Mouse (Mus musculus) R1 (cell line): Measurements from ENCODE around the gene Fam173a.

Source experiments
- DNase-seq: peaks from one replicate; pipeline ENCODE4 v3.0.0-alpha.2; 2018; ENCODE audit warnings: low read depth, low spot score

Fam173a gene

GRCm38 (mm10) chr17:25792615-25793014 lies at the start of gene Fam173a:
Fam173a (minus strand) TSS chr17:25792901.
- peak; percentile 56 for DNase-seq

GRCm38 (mm10) chr17:25841117-25841880 lies 48.6 kb upstream of the Fam173a start, which contains the start of gene Gm20683:
Gm20683 (minus strand) TSS chr17:25841763.
- no peak for DNase-seq

GRCm38 (mm10) chr17:25840519-25840918 lies 47.8 kb upstream of the Fam173a start:
- DNase-seq, result no peak

GRCm38 (mm10) chr17:25839455-25840235 lies 46.9 kb upstream of the Fam173a start:
- no peak for DNase-seq

GRCm38 (mm10) chr17:25838904-25839303 lies 46.2 kb upstream of the Fam173a start:
- no peak for DNase-seq

- peak; percentile 48 for DNase-seq
Measured at GRCm38 (mm10) chr17:25837533-25837932, 44.8 kb upstream of the Fam173a start.

GRCm38 (mm10) chr17:25837076-25837410 lies 44.3 kb upstream of the Fam173a start, which contains the start of gene Rhbdl1:
Rhbdl1 (minus strand) TSS chr17:25837295.
- peak; percentile 61 for DNase-seq

GRCm38 (mm10) chr17:25836397-25837075 lies 43.8 kb upstream of the Fam173a start:
- DNase-seq, result no peak

GRCm38 (mm10) chr17:25835816-25836215 lies 43.1 kb upstream of the Fam173a start:
- no peak for DNase-seq

- no peak for DNase-seq
Measured at GRCm38 (mm10) chr17:25835301-25835700, 42.6 kb upstream of the Fam173a start.

- no peak for DNase-seq
Measured at GRCm38 (mm10) chr17:25834595-25835222, 42.0 kb upstream of the Fam173a start.

GRCm38 (mm10) chr17:25833961-25834594 lies 41.4 kb upstream of the Fam173a start:
- DNase-seq, result no peak

GRCm38 (mm10) chr17:25833291-25833663 lies 40.6 kb upstream of the Fam173a start, which contains the start of gene Stub1:
Stub1 (minus strand) TSS chr17:25833404.
- DNase-seq, result peak; percentile 93

GRCm38 (mm10) chr17:25832436-25833290 lies 40.0 kb upstream of the Fam173a start:
- DNase-seq, result peak; percentile 99

GRCm38 (mm10) chr17:25831451-25832281 lies 39.0 kb upstream of the Fam173a start:
- DNase-seq, result no peak

- DNase-seq, result no peak
Measured at GRCm38 (mm10) chr17:25830806-25831431, 38.2 kb upstream of the Fam173a start.

GRCm38 (mm10) chr17:25830200-25830753 lies 37.6 kb upstream of the Fam173a start:
- no peak for DNase-seq

- DNase-seq, result no peak
Measured at GRCm38 (mm10) chr17:25829558-25830017, 36.9 kb upstream of the Fam173a start.
